Mouse (Mus musculus) hindbrain, postnatal 0 days (tissue): Measurements from ENCODE around the gene Uspl1. TPM values are rescaled to one million over a fixed set of nuclear protein-coding genes. Genes with fewer than 3 reads are reported as not detected.
A peak's percentile ranks its signal among the peaks of the same experiment; 100 is the strongest.

Experiments
- ATAC-seq: fragments of 200-750 bp; cut with Nextera tagmentation; 2 replicates; pipeline ENCODE4 v1.8.0; 2017; ENCODE audit warnings: mild to moderate bottlenecking, moderate TSS enrichment, moderate library complexity
- DNase-seq: peaks from one replicate; pipeline ENCODE4 v3.0.0-alpha.2; 2015; ENCODE audit warnings: low spot score
- H3K27ac ChIP-seq: fragments of 300-500 bp; sonication (generic); 2 replicates; pipeline ENCODE4 v1.5.1; 2014; ENCODE audit warnings: mild to moderate bottlenecking
- H3K27me3 ChIP-seq: fragments of 300-500 bp; sonication (generic); 2 replicates; pipeline ENCODE4 v1.6.1; 2014; ENCODE audit warnings: low read length, mixed read lengths; ENCODE audit not compliant: insufficient read depth
- H3K36me3 ChIP-seq: fragments of 300-500 bp; sonication (generic); 2 replicates; pipeline ENCODE4 v1.6.1; 2014; ENCODE audit warnings: low read length, mixed read lengths; ENCODE audit not compliant: insufficient read depth
- H3K4me1 ChIP-seq: fragments of 300-500 bp; sonication (generic); 2 replicates; pipeline ENCODE4 v1.6.1; 2014; ENCODE audit warnings: antibody characterized with exemption, low read length, mixed read lengths; ENCODE audit not compliant: insufficient read depth
- H3K4me2 ChIP-seq: fragments of 300-500 bp; sonication (generic); 2 replicates; pipeline ENCODE4 v1.6.1; 2014; ENCODE audit warnings: low read depth, mild to moderate bottlenecking, low read length, moderate library complexity, mixed read lengths
- H3K4me3 ChIP-seq: fragments of 300-500 bp; sonication (generic); 2 replicates; pipeline ENCODE4 v1.5.1; 2014; ENCODE audit warnings: low read length
- H3K9ac ChIP-seq: fragments of 300-500 bp; sonication (generic); replicated peaks from 2 replicates; pipeline ENCODE4 v1.6.1; 2014; ENCODE audit warnings: mild to moderate bottlenecking, low read length, moderate library complexity, mixed read lengths
- H3K9me3 ChIP-seq: fragments of 300-500 bp; sonication (generic); 2 replicates; pipeline ENCODE4 v1.6.1; 2016; ENCODE audit warnings: low read length, mixed read lengths
- CTCF ChIP-seq: IDR thresholded peaks from 2 replicates; pipeline ENCODE4 v1.5.1; 2016; ENCODE audit warnings: antibody characterized with exemption, control low read depth, low read depth
- WGBS: fragments of 180-500 bp; shearing (Covaris S2); extraction: QIAGEN DNeasy Blood & Tissue Kit; methylation state at CpG from one replicate; pipeline ENCODE4 v1.1.7; 2014; 5-methylcytosine and 5-hydroxymethylcytosine counted together
- polyA plus RNA-seq: library from polyadenylated mRNA; unstranded; fragments of >200 nt; fragmentation: Nextera tagmentation; extraction: Ambion mirVana; gene quantifications from 2 replicates; pipeline ENCODE4 v1.2.1, GENCODE M21; 2015
- total RNA-seq: library from RNA; depleted of rRNA; stranded (reverse); fragments of >200 nt; gene quantifications from 2 replicates; pipeline ENCODE4 v1.2.3, GENCODE M21; 2014

Uspl1 gene
- total and polyA plus RNA-seq, 2 experiments from 2014 or later: 43.4 to 44.7 TPM

DNA sequence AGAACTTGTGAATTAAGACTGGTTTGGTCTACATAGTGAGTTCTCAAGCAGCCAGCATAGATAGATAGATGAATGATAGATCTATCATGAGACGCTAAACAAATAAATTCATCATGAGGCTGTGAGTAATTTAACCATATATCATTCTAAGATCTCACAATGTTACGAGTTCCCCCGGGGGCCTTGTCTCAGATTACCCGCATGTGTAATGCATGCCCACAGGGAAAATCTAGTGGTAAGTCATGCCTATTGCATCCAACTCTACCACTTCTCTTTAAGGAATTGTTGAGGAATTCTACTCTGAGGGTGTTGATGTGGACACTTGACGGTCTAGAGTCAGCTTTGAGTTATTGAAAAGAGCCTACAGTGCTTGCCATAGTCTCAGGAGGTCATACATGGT, 22.1 kb downstream of the Uspl1 start:
- ATAC-seq (no peak), DNase-seq (no peak)
- 84% methylated on average over 5 of the region's 5 CpGs for WGBS
- Histone ChIP-seq H3K4me1 (no peaks in the 10 kb centered on the region), H3K27ac (no peak overlapping the region), H3K27me3 (no peaks in the 10 kb centered on the region), H3K9me3 (no peaks in the 10 kb centered on the region), H3K4me2 (no peak overlapping the region), H3K36me3 (peaks cover 42% of the 10 kb centered on the region), H3K4me3 (no peak overlapping the region), H3K9ac (no peak overlapping the region)
- no peak for TF ChIP-seq CTCF

DNA sequence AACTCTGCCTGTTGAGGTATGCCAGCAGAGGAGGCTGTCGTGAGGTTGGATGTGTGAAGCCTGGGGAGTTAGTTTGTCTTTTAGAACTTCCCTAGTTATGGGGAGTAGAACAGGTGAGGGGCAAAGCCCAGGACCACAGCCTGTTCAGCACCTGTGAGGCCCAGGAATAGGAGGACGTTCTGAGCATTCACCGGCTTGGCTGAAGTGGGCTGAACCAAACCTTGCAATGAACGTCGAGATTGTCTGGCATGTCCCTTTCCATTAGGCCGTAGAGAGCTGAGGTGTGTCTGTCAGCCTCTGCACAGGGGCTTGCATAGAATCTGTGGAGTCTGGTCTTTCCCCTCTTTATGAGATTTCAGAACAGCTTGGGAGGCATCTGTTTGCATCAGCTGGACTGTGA, 23.5 kb downstream of the Uspl1 start:
- Histone ChIP-seq H3K4me2 (no peak overlapping the region), H3K9me3 (no peaks in the 10 kb centered on the region), H3K4me3 (no peak overlapping the region), H3K4me1 (no peaks in the 10 kb centered on the region), H3K36me3 (peaks cover 38% of the 10 kb centered on the region), H3K27me3 (no peaks in the 10 kb centered on the region), H3K9ac (no peak overlapping the region), H3K27ac (no peak overlapping the region)
- ATAC-seq: no peak
- DNase-seq: no peak
- TF ChIP-seq CTCF: no peak
- 73% methylated on average over 6 of the region's 6 CpGs for WGBS

DNA sequence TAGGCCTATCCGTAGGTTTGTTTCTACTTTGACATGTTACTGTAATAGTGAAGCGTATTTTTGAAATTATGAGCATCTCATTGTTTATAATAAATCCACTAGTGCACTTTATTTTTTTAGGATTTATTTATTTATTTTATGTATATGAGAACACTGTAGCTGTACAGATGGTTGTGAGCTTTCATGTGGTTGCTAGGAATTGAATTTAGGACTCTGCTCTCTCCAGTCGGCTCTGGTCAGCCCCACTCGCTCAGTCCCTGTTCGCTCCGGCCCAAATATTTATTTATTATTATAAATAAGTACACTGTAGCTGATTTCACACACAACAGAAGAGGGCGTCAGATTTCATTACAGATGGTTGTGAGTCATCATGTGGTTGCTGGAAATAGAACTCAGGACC, 24.6 kb downstream of the Uspl1 start:
- H3K4me1 ChIP-seq: no peaks in the 10 kb centered on the region
- WGBS: 67% methylated on average over 7 of the region's 7 CpGs
- TF ChIP-seq CTCF: no peak
- no peak overlapping the region for H3K9ac ChIP-seq
- no peak for DNase-seq
- H3K4me3 ChIP-seq: no peak overlapping the region
- no peak overlapping the region for H3K4me2 ChIP-seq
- H3K27ac ChIP-seq: no peak overlapping the region
- no peak for ATAC-seq
- H3K36me3 ChIP-seq: peaks cover 38% of the 10 kb centered on the region
- no peaks in the 10 kb centered on the region for H3K9me3 ChIP-seq
- no peaks in the 10 kb centered on the region for H3K27me3 ChIP-seq

DNA sequence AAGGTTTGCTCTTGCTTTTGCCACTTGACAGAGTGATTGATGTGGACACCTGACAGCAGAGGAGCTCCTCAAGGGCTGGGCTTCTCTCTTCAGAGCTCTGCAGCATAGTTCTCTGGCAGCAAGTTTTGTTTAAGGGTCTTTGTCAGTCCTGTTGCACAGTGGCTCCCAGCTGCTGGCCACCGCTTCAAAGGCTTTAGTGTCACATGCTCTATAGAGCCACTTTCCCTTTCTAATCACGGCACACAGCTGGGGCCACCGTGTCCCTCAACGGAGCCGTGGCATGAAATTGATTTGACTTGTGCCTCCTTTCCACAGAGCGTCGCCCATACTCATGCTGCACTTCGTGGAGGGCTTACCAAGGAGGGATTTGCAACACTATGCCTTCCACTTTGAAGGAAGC, 25.2 kb downstream of the Uspl1 start:
- H3K36me3 ChIP-seq: peaks cover 38% of the 10 kb centered on the region
- H3K4me2 ChIP-seq: no peak overlapping the region
- ATAC-seq (peak; percentile 87), DNase-seq (peak; percentile 67)
- no peak for TF ChIP-seq CTCF
- H3K27me3 ChIP-seq: no peaks in the 10 kb centered on the region
- H3K9ac ChIP-seq: no peak overlapping the region
- H3K4me1 ChIP-seq: no peaks in the 10 kb centered on the region
- no peak overlapping the region for H3K27ac ChIP-seq
- WGBS: 19% methylated on average over 8 of the region's 8 CpGs
- no peaks in the 10 kb centered on the region for H3K9me3 ChIP-seq
- H3K4me3 ChIP-seq: no peak overlapping the region

DNA sequence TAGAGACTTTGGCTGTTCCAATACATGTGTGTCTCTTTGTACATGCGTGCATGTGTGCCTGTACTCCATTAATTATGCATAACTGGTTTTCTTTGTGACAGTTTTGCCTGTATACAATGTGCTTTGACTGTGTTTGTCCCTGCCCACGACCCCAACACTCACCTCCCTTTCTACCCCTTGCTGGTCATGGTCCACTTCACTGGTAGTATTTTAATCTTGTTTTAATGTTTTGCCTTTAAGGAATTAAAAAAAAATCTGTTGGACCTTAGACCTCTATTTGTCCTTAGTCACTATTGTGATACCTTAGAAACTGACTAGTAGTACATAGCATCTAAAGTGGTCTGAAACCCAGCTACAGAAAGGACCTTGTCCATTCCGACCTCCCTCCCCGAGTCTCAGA, 26.9 kb downstream of the Uspl1 start:
- Histone ChIP-seq H3K27me3 (no peaks in the 10 kb centered on the region), H3K4me3 (no peak overlapping the region), H3K4me2 (no peak overlapping the region), H3K9me3 (no peaks in the 10 kb centered on the region), H3K36me3 (peaks cover 42% of the 10 kb centered on the region), H3K9ac (no peak overlapping the region), H3K27ac (no peak overlapping the region), H3K4me1 (no peaks in the 10 kb centered on the region)
- no peak for TF ChIP-seq CTCF
- no peak for ATAC-seq
- WGBS: 74% methylated on average over 4 of the region's 4 CpGs
- no peak for DNase-seq

DNA sequence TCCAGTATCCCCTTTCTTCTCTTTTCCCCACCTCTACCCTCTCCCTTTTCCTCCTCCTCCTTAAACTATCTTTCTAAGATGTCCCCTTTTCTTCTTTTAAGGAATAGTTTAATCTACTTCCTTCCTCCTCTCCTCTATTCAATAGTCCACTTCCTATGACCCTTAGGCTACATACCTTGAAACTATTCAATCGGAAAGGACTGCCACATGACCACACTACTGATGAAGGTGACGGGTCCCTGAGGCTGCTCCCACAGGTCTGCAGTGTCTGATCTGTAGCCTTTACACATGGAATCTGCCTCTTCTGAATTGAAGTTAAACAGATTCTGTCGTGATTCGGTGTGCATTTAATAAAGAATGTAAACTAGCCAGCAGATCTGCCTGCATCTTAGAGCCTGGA, 28.7 kb downstream of the Uspl1 start:
- no peak overlapping the region for H3K4me2 ChIP-seq
- no peak overlapping the region for H3K27ac ChIP-seq
- WGBS: 86% methylated on average over 4 of the region's 4 CpGs
- no peaks in the 10 kb centered on the region for H3K4me1 ChIP-seq
- no peaks in the 10 kb centered on the region for H3K27me3 ChIP-seq
- ATAC-seq (no peak), DNase-seq (no peak)
- peaks cover 44% of the 10 kb centered on the region for H3K36me3 ChIP-seq
- no peak overlapping the region for H3K9ac ChIP-seq
- no peak overlapping the region for H3K4me3 ChIP-seq
- no peak for TF ChIP-seq CTCF
- no peaks in the 10 kb centered on the region for H3K9me3 ChIP-seq

DNA sequence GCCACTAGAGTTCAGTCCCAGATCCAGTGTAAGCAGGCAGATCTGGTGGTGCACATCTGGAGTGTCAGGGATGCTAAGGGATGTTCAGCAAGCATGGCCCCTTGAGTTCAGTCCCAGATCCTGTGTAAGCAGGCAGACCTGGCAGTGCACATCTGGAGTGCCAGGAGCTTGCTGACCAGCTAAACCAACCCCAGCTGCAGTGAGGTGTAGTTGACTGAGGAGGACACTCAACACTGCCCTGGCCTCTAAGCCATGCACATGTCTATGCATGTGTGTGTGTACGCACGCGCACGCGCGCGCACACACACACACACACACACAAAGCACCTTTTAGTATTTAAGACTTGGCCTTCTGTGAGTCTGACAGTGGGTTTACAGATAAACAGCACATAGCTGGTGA, 31.4 kb downstream of the Uspl1 start:
- Histone ChIP-seq H3K9me3 (no peaks in the 10 kb centered on the region), H3K36me3 (peaks cover 44% of the 10 kb centered on the region), H3K27ac (no peak overlapping the region), H3K4me3 (no peak overlapping the region), H3K4me2 (no peak overlapping the region), H3K9ac (no peak overlapping the region), H3K4me1 (no peaks in the 10 kb centered on the region), H3K27me3 (no peaks in the 10 kb centered on the region)
- WGBS: 98% methylated on average over 7 of the region's 7 CpGs
- TF ChIP-seq CTCF: no peak
- ATAC-seq (no peak), DNase-seq (no peak)
